Mouse (Mus musculus) C2C12 (cell line): ENCODE measurements at regions not wholly inside any gene's neighbourhood (a gene's known extent, or its start where the extent isn't known, plus 50 kb on each side); places are given as distances from the start of the nearest gene placed in this dataset.

Experiments
- H3K27me3 ChIP-seq: one replicate; pipeline ENCODE4 v1.6.1; 2011; ENCODE audit not compliant: control insufficient read depth, insufficient read depth, insufficient read length
- H3K36me3 ChIP-seq: one replicate; pipeline ENCODE4 v1.6.1; 2011; ENCODE audit not compliant: control insufficient read depth, insufficient read depth
- H3K4me3 ChIP-seq: one replicate; pipeline ENCODE4 v1.5.1; 2011; ENCODE audit warnings: mild to moderate bottlenecking, control low read depth; ENCODE audit not compliant: poor library complexity, insufficient read depth, severe bottlenecking
- H3K79me2 ChIP-seq: one replicate; pipeline ENCODE4 v1.6.1; 2011; ENCODE audit not compliant: control insufficient read depth, insufficient read depth
- H3K79me3 ChIP-seq: one replicate; pipeline ENCODE4 v1.6.1; 2011; ENCODE audit warnings: low read depth, control low read depth
- H3ac ChIP-seq: one replicate; pipeline ENCODE3; 2011; ENCODE audit warnings: low read depth; ENCODE audit not compliant: control insufficient read depth, insufficient read length
- CEBPB ChIP-seq: IDR thresholded peaks from one replicate; pipeline ENCODE4 v1.6.1; 2011; ENCODE audit warnings: low read depth, mild to moderate bottlenecking, control low read depth, moderate library complexity
- CTCF ChIP-seq: IDR thresholded peaks from one replicate; pipeline ENCODE4 v1.5.1; 2011; ENCODE audit not compliant: control insufficient read depth, insufficient read depth, insufficient read length
- FOSL1 ChIP-seq: IDR thresholded peaks from one replicate; pipeline ENCODE4 v1.8.0; 2011; ENCODE audit warnings: mild to moderate bottlenecking, low read length; ENCODE audit not compliant: poor library complexity, insufficient read depth, severe bottlenecking
- MAX ChIP-seq: IDR thresholded peaks from one replicate; pipeline ENCODE4 v1.6.1; 2011; ENCODE audit warnings: mild to moderate bottlenecking, control low read depth
- MYOD1 ChIP-seq: IDR thresholded peaks from one replicate; pipeline ENCODE4 v1.6.1; 2011; ENCODE audit warnings: low read depth; ENCODE audit not compliant: control insufficient read depth, insufficient read length
- MYOG ChIP-seq: IDR thresholded peaks from one replicate; pipeline ENCODE4 v1.6.1; 2011; ENCODE audit not compliant: control insufficient read depth, insufficient read length; ENCODE audit errors: extremely low read depth
- USF1 ChIP-seq: IDR thresholded peaks from one replicate; pipeline ENCODE4 v1.6.1; 2011; ENCODE audit warnings: low read depth, mild to moderate bottlenecking, control low read depth, moderate library complexity

DNA sequence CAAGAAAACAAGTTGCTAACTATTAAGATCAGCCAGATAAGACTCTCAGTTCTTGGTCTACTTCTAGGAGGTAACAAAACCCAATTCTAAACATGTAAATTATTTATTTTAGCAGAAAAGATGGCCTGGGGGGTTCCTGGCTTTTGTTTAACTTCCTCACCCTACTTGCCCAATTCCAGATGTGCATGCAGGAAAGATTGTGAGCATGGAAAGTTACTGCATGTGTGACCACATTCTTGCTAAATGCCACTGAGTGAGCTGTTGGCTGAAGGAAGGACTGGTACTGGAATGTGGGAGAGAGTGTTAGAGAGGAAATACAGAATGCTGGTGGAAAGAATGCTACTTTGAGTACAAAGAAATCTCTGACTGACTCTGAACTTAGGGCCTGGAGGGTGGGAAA, 72.1 kb upstream of the Vgll3 start:
- Histone ChIP-seq H3K27me3 (no peaks in the 10 kb centered on the region), H3ac (no peak overlapping the region), H3K4me3 (no peak overlapping the region), H3K79me3 (no peaks in the 10 kb centered on the region), H3K79me2 (no peaks in the 10 kb centered on the region), H3K36me3 (no peaks in the 10 kb centered on the region)
- no peak for TF ChIP-seq CEBPB
- TF ChIP-seq FOSL1, result no peak
- no peak for TF ChIP-seq MYOD1

DNA sequence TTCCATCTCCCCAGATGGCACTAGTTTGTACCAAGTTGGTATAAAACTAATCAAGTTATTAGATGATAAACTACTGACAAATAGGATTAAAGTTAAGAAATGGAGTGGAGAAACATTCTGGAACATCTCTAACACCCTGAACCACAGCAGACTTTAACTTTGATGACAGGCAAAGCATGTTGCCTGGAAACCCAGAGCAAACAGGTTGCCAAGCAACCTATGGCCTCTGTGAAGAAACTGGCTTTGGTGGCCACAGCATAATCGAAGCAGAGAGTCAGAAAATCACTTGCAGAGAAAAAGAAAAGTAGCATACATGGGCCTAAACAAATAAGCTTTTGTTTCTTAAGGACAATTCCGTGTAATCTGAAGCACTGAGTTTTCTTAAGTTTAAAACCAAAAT, 59.4 kb upstream of the Vgll3 start:
- Histone ChIP-seq H3K4me3 (no peak overlapping the region), H3K79me3 (no peaks in the 10 kb centered on the region), H3K79me2 (no peaks in the 10 kb centered on the region), H3ac (no peak overlapping the region), H3K36me3 (no peaks in the 10 kb centered on the region), H3K27me3 (no peaks in the 10 kb centered on the region)
- TF ChIP-seq FOSL1, result no peak
- no peak for TF ChIP-seq MAX
- no peak for TF ChIP-seq CTCF
- no peak for TF ChIP-seq MYOD1
- no peak for TF ChIP-seq USF1
- TF ChIP-seq MYOG, result no peak
- no peak for TF ChIP-seq CEBPB
